Mouse (Mus musculus): ENCODE measurements around the gene Trp63. TPM values are rescaled to one million over a fixed set of nuclear protein-coding genes. Genes with fewer than 3 reads are reported as not detected.

Trp63 gene
- polyA plus RNA-seq, 1 experiment, result 0.52 TPM

GRCm38 (mm10) chr16:25727957-25728506, 44.5 kb downstream of the Trp63 start:
- no peak overlapping the region for H3K27ac ChIP-seq (ENCODE audit: insufficient read depth, low read depth, low read length)
- DNase-seq, result peak; percentile 41
- TF ChIP-seq POLR2A (IDR thresholded peaks at IDR 0.05; ENCODE audit: low read depth, low read length) (no peak), CTCF (conservative IDR thresholded peaks at IDR 0.05; ENCODE audit: insufficient read depth, insufficient read length, low read depth, low read length) (no peak)
- no peak overlapping the region for H3K4me3 ChIP-seq (ENCODE audit: insufficient read depth, low read depth, low read length)
- no peaks in the 10 kb centered on the region for H3K27me3 ChIP-seq (replicated peaks; ENCODE audit: control insufficient read depth, insufficient read depth, low read length)
- H3K4me1 ChIP-seq (ENCODE audit: control insufficient read depth, insufficient read depth, low read length), result no peaks in the 10 kb centered on the region
- 35% methylated on average over 7 of the region's 7 CpGs for WGBS
- no peaks in the 10 kb centered on the region for H3K36me3 ChIP-seq (ENCODE audit: control insufficient read depth, insufficient read depth, low read length)

GRCm38 (mm10) chr16:25736912-25737311, 53.3 kb downstream of the Trp63 start:
- no peak for DNase-seq
- no peak overlapping the region for H3K27ac ChIP-seq (ENCODE audit: insufficient read depth, low read depth, low read length)
- WGBS, result 78% methylated on average over 3 of the region's 3 CpGs

GRCm38 (mm10) chr16:25737623-25738050, 54.1 kb downstream of the Trp63 start:
- Histone ChIP-seq H3K27me3 (replicated peaks; ENCODE audit: control insufficient read depth, insufficient read depth, low read length) (no peaks in the 10 kb centered on the region), H3K4me3 (ENCODE audit: insufficient read depth, low read depth, low read length) (no peak overlapping the region), H3K4me1 (ENCODE audit: control insufficient read depth, insufficient read depth, low read length) (no peaks in the 10 kb centered on the region), H3K27ac (ENCODE audit: insufficient read depth, low read depth, low read length) (no peak overlapping the region), H3K36me3 (ENCODE audit: control insufficient read depth, insufficient read depth, low read length) (no peaks in the 10 kb centered on the region)
- no peak for DNase-seq
- TF ChIP-seq CTCF (conservative IDR thresholded peaks at IDR 0.05; ENCODE audit: insufficient read depth, insufficient read length, low read depth, low read length) (no peak), POLR2A (IDR thresholded peaks at IDR 0.05; ENCODE audit: low read depth, low read length) (no peak)
- 56% methylated on average over 6 of the region's 6 CpGs for WGBS

More at GRCm38 (mm10) chr16:25736912-25737311, 53.3 kb downstream of the Trp63 start:
- Histone ChIP-seq H3K4me1 (ENCODE audit: control insufficient read depth, insufficient read depth, low read length) (no peaks in the 10 kb centered on the region), H3K27me3 (replicated peaks; ENCODE audit: control insufficient read depth, insufficient read depth, low read length) (no peaks in the 10 kb centered on the region), H3K36me3 (ENCODE audit: control insufficient read depth, insufficient read depth, low read length) (no peaks in the 10 kb centered on the region), H3K4me3 (ENCODE audit: insufficient read depth, low read depth, low read length) (no peak overlapping the region)
- TF ChIP-seq POLR2A (IDR thresholded peaks at IDR 0.05; ENCODE audit: low read depth, low read length) (no peak), CTCF (conservative IDR thresholded peaks at IDR 0.05; ENCODE audit: insufficient read depth, insufficient read length, low read depth, low read length) (no peak)

- 11% methylated on average over 3 of the region's 3 CpGs for WGBS
- TF ChIP-seq CTCF (conservative IDR thresholded peaks at IDR 0.05; ENCODE audit: insufficient read depth, insufficient read length, low read depth, low read length) (no peak), POLR2A (IDR thresholded peaks at IDR 0.05; ENCODE audit: low read depth, low read length) (no peak)
- Histone ChIP-seq H3K4me1 (ENCODE audit: control insufficient read depth, insufficient read depth, low read length) (no peaks in the 10 kb centered on the region), H3K27me3 (replicated peaks; ENCODE audit: control insufficient read depth, insufficient read depth, low read length) (no peaks in the 10 kb centered on the region), H3K4me3 (ENCODE audit: insufficient read depth, low read depth, low read length) (no peak overlapping the region), H3K27ac (ENCODE audit: insufficient read depth, low read depth, low read length) (no peak overlapping the region), H3K36me3 (ENCODE audit: control insufficient read depth, insufficient read depth, low read length) (no peaks in the 10 kb centered on the region)
- peak; percentile 57 for DNase-seq
Observed at GRCm38 (mm10) chr16:25746807-25747206, 63.2 kb downstream of the Trp63 start.

GRCm38 (mm10) chr16:25751866-25752265, 68.3 kb downstream of the Trp63 start:
- WGBS, result 57% methylated on average over 11 of the region's 11 CpGs
- Histone ChIP-seq H3K4me3 (ENCODE audit: insufficient read depth, low read depth, low read length) (no peak overlapping the region), H3K27ac (ENCODE audit: insufficient read depth, low read depth, low read length) (no peak overlapping the region)

GRCm38 (mm10) chr16:25758108-25758507, 74.5 kb downstream of the Trp63 start:
- Histone ChIP-seq H3K36me3 (ENCODE audit: control insufficient read depth, insufficient read depth, low read length) (no peaks in the 10 kb centered on the region), H3K4me1 (ENCODE audit: control insufficient read depth, insufficient read depth, low read length) (no peaks in the 10 kb centered on the region), H3K4me3 (ENCODE audit: insufficient read depth, low read depth, low read length) (no peak overlapping the region), H3K27ac (ENCODE audit: insufficient read depth, low read depth, low read length) (no peak overlapping the region), H3K27me3 (replicated peaks; ENCODE audit: control insufficient read depth, insufficient read depth, low read length) (no peaks in the 10 kb centered on the region)
- peak; percentile 43 for DNase-seq
- no peak for TF ChIP-seq POLR2A (IDR thresholded peaks at IDR 0.05; ENCODE audit: low read depth, low read length)
- TF ChIP-seq CTCF (conservative IDR thresholded peaks at IDR 0.05; ENCODE audit: insufficient read depth, insufficient read length, low read depth, low read length), result no peak
- 58% methylated on average over 2 of the region's 2 CpGs for WGBS

More at GRCm38 (mm10) chr16:25751866-25752265, 68.3 kb downstream of the Trp63 start:
- DNase-seq, result peak; percentile 44
- H3K4me1 ChIP-seq (ENCODE audit: control insufficient read depth, insufficient read depth, low read length), result no peaks in the 10 kb centered on the region
- no peaks in the 10 kb centered on the region for H3K36me3 ChIP-seq (ENCODE audit: control insufficient read depth, insufficient read depth, low read length)
- TF ChIP-seq CTCF (conservative IDR thresholded peaks at IDR 0.05; ENCODE audit: insufficient read depth, insufficient read length, low read depth, low read length) (no peak), POLR2A (IDR thresholded peaks at IDR 0.05; ENCODE audit: low read depth, low read length) (no peak)
- no peaks in the 10 kb centered on the region for H3K27me3 ChIP-seq (replicated peaks; ENCODE audit: control insufficient read depth, insufficient read depth, low read length)

GRCm38 (mm10) chr16:25765549-25765948, 82.0 kb downstream of the Trp63 start:
- 83% methylated on average over 5 of the region's 5 CpGs for WGBS
- Histone ChIP-seq H3K4me1 (ENCODE audit: control insufficient read depth, insufficient read depth, low read length) (no peaks in the 10 kb centered on the region), H3K27ac (ENCODE audit: insufficient read depth, low read depth, low read length) (no peak overlapping the region), H3K36me3 (ENCODE audit: control insufficient read depth, insufficient read depth, low read length) (no peaks in the 10 kb centered on the region), H3K4me3 (ENCODE audit: insufficient read depth, low read depth, low read length) (no peak overlapping the region), H3K27me3 (replicated peaks; ENCODE audit: control insufficient read depth, insufficient read depth, low read length) (no peaks in the 10 kb centered on the region)
- DNase-seq, result no peak
- no peak for TF ChIP-seq POLR2A (IDR thresholded peaks at IDR 0.05; ENCODE audit: low read depth, low read length)
- no peak for TF ChIP-seq CTCF (conservative IDR thresholded peaks at IDR 0.05; ENCODE audit: insufficient read depth, insufficient read length, low read depth, low read length)
